Mouse (Mus musculus): ENCODE measurements at regions not wholly inside any gene's neighbourhood (a gene's known extent, or its start where the extent isn't known, plus 50 kb on each side); places are given as distances from the start of the nearest gene placed in this dataset.

DNA sequence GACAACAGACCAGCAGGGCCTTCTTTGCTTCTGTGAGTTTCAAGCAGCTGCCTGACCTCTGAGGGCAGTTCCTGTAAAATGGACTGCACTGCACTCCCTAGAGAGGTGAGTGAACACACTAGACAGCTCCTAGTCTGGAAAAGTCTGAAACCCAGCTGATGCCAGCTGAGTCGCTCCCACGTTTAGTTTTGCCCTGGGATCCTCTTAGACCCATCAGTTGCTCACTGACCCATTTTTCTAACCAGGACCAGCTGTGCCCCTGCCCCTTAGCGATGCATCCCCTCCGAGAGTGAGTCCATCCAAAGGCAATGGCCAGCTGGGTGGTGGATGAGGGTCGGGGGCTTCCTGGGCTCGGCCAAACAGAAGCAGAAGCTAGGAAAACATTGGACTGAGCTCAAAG, 62.2 kb upstream of the Top1 start:
- TF ChIP-seq CTCF (IDR thresholded peaks at IDR 0.05; ENCODE audit: insufficient read depth, low read depth, low read length) (no peak), POLR2A (IDR thresholded peaks at IDR 0.05; ENCODE audit: insufficient read depth, low read depth, low read length) (no peak)

Data from olfactory bulb, adult 2 months (tissue).